Mouse (Mus musculus) lung, postnatal 0 days (tissue): ENCODE data around the gene Tmem150a.

Experiments
- CTCF ChIP-seq: IDR thresholded peaks from 2 replicates; pipeline ENCODE4 v1.5.1; 2016; ENCODE audit warnings: antibody characterized with exemption, mild to moderate bottlenecking
- EP300 ChIP-seq: IDR thresholded peaks from 2 replicates; pipeline ENCODE4 v1.6.1; 2016; ENCODE audit warnings: antibody characterized with exemption, mild to moderate bottlenecking, control low read depth

DNA sequence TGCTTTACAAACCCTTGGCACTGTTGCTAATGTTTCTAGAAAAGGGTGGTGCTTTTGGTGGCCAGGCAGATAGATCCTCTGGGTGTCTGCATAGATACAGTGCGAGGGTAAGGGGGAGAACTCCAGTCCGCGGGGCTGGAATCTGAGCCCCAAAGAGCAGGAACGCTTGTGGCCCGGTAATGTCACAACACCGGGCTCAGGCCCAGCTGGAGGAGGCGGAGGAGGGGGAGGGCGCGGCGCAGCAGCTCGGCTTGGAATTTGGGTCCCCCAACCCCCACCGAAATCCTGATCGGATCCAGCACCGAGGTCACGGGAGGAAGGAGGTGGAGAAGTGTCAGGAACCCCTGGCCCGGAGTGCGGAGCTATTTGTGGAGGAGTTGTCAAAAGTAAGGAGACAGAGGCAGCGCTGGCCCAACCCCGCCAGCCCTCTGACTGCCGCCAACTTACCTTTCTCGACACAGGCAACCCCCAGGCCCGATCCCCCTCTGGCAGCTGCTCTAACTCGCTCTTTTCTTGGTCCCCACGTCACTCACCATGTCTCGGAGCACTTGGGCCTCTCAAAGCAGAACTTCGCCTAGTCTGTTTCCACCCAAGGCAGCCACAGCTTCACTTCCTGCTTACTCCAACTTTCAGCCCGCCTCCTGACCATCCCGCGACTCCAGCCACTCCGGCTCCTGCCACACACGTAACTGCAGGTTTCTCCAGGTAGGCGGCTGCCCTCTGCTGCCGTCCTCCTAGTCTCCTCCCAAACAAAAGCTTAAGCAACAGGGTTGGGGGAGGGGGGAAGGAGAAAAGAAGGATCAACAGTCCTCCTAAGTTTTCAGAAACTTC lies 34.9 kb downstream of the Tmem150a start, which contains the start of gene Vamp8:
- TF ChIP-seq CTCF (peak; percentile 55), EP300 (no peak)
